Mouse (Mus musculus) kidney, postnatal 36 days (tissue): Measurements from ENCODE around the gene Ccser1.

Experiments used
- DNase-seq, 2 experiments: peaks; one replicate each; pipeline ENCODE4 v3.0.0; 2021 to 2022; ENCODE audit warnings: mixed read lengths in 2 of 2

Gene Ccser1

DNA sequence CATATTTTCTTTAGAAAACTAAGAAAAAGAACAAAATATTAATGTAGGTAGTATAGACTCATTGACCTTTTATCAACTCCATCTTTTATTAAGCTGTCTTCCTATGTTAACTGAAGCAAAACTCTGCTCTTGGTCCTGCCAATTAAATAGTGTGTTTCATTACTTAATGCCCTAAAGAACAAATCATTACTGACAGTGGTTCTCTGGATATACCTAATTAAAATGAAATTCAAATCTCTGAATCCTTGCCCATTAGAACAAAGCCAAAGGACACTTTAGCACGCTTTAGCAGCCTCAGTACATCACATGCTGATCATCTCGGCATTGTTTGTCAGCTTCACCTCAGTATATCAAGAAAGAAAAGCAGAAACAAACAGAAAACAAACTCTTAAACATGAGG, 952.4 kb downstream of the Ccser1 start:
- DNase-seq = no peak

DNA sequence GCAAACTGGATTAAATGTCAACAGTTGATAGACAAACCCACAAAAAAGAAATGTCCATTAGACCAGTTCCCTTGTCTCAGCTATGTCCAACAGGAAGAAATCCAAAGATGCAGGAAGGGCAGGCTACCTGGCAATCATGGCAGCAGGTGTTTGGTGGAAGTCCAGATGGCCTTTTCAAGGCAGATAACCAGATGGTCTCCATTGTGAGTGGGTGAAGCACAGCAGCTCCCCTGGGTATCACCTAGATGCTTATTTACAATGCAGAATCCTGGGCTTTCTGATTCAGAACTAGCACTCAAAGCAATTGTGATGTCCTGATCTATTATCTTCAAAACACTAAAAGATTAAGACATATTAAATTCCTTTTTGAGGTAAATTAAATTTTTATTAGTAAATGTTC, 980.2 kb downstream of the Ccser1 start:
- no peak for DNase-seq

DNA sequence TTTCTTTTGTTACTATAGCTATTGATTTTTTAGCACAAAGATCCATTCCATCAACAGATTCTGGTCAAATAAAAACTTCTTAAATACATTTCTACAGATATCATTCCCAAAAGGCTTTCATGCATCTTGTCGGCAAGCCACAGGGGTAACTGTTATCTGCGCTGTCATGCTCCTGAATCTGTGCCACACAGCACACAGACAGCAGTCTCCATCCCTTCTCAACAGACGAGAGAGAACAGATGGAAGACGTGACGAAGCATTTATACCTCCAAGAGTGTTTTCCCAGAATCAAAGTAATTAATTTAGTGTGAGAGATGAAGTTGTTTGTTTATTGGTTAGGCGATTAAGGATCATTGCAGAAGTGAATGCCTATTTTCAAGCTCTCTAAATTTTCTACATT, 982.5 kb downstream of the Ccser1 start:
- no peak for DNase-seq

DNA sequence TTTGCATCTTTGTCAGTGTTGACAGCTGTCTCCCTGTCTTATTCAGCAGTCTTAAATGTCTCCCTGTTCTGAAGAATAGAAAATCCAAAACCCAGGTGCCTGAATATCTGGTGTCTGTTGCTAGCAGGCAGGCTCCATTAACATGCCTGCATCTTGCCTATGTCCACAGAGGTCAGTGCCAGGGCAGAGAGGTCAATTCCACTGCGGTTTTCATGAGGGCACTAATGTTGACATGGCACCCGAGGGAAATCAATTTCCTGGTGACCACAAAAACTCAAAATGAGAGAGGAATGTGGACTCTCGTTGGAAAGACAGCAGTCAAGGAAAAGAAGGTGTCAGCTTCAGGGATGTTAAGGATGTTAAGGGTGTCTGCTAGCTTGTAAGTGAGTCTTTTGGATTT, 983.7 kb downstream of the Ccser1 start:
- DNase-seq = no peak

DNA sequence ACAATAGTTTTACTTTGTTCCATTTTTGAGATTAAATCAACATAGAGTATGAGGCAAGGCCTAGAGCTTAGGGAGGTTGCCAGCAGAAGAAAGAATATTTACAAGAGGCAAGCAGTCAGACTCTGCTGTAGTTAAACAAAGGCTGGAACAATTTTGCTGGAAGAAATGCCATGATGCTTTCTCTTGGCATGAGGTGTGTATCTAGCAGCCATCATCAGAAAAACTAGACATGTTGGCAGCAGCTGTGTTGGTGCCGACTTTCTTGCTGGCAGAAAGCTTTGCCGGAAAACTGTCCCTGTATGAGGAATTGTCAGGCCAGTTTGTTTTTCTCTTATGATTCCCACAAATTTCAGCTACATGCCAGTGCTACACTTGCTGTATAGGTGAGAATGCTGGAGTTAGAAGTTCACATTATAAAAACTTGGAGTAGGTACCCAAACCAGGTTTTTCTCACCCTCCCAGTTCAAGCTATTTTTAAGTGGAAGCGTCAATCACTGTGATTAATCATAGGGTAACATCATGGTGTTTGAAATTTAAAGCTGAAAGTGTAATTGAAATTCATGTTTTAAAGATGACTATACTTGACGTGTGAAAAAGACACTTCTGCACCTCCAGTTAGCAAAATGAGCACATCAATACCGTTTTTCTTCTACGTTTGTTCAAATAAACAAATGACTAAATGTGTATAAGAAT, 1016.5 kb downstream of the Ccser1 start:
- DNase-seq = no peak

DNA sequence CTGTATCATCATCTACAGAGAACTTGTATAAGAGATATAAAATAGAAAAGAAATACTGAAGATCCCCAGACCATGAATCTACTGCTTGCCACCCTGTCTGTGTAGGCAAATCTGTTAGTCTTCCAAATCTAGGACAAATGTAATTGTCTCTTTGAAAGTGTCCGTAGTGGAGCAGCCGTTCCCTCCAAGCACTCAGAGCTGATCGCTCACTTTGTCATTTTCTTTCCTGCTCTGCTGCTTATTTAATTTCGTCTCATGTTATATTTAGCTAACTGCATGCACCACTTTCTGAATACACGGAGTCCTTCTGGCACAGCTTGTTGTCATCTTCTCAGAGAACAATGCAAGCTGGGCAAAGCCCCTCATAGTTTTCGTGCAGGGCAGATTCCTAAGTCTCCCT, 1018.6 kb downstream of the Ccser1 start:
- no peak for DNase-seq

DNA sequence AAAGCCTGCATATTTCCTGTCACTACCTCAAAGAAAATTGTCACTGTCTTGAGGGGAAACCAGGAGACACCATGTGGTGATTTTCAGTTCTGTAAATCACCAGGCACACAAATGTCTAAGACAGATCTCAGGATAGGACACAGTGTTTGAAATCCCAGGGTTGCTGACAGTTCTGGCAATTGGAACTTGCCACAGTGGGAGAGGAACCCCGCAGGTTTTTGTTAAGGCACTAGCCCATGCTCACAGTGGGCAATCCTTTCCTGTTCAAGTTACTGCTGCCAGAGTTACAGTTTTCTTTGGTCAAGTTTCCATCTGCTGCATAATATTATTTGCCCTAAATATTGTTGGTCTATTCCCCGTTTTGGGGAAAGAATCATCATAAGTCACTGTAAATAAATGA, 1024.9 kb downstream of the Ccser1 start:
- no peak for DNase-seq

DNA sequence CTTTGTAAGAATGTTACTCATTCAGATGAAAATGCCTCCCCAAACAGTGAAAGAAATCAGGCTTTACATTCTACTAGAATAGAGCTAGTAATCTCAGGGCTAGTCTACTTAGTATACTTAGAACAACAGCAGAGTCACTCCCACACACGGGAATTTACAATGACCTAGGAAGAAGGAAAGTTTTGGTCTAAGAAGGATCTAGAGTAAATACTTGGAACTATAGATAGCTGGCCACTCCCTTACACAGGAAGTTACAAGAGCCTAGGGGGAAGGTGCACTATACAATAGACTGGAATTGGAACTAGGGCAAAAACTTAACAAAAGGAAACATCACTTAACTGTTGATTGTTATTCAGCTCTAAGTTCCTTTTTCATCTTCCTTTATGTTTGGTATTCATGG, 1041.7 kb downstream of the Ccser1 start:
- DNase-seq = no peak

DNA sequence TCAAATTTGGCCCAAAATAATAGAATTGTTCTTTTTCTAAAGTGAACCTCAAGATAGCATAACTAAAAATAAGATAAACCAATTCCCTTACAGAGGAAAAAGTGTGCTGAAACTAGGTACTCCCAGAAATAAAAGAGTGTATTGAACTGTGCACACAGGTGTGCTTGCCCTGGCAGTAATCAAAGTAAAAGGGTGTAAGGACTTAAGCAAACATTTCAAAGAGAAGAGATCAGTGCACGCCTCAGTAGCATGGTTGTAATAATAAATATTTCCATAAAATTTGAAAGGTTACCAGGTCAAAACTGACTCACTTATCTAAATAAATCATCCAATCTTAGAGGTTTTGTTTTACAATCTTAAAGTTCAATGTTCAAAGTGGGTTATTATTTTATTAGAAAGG, 1083.8 kb downstream of the Ccser1 start:
- DNase-seq = no peak

DNA sequence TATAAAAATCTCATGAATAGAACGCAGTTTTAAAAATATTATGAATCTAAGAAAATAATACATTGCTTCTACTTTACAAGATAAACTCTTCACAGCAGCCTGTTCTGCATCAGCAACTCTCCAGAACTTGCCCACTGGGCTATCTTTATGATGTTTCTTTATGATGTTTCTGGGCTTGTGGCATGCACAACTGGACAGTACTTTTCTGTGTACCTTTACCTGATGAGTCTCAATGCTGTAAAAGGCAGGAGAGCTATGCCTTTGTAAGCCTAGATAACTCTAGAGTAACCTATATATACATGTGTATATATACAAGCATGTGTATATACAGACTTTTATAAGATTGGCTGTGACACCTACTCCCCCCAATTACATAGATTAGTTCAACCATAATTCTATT, 1084.4 kb downstream of the Ccser1 start:
- no peak for DNase-seq

DNA sequence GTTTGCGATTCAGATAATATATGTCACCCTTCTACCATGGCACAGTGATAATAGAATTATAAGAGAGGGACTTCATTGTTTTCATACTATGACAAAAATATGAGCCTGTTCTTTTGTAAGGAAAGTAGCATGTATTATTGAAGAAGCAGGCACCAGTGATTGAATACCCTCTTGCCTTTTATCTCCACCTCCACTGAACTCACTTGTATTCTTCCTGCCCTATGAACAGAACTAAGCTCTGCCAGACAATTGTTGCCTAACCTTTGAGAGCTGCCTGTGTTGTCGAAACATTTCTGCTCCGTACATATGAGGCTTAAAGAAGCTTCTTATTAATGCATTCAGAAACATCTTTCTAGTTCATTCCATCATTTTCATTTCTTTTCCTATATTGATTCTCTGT, 1101.1 kb downstream of the Ccser1 start:
- no peak for DNase-seq

DNA sequence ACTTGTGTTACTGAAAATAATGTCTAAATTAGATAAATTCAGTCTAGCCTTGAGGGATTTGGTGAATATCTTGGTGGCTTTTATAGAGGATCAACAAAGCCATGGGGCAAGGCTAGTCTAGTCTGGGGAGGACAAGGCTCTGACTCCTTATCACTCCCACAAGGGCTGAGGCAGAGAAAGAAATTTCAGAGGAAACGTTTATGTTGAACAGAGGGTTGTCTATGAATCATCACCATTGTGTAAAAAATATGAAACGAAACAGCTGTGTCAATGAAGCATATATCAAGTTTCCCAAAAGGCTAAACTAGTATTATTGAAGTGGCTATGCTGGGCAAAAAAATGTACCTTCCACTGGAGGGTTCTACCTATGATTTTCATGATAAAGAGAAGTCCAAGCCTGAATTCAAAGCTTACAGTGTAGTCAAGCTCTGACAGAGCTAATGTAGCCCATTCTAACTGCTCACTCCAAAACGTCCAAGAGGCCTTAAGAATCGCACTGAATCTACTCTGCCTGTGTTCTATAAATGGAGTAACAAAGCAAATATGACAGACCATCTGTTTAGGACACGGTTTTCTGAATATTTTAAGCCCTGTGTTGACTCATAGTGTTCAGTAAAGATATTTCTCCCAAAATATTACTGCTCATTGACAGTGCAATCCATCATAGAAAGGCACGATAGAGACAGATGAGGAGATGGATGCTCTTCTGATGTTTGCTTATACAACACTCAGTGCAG, 1121.6 kb downstream of the Ccser1 start:
- DNase-seq = no peak

DNA sequence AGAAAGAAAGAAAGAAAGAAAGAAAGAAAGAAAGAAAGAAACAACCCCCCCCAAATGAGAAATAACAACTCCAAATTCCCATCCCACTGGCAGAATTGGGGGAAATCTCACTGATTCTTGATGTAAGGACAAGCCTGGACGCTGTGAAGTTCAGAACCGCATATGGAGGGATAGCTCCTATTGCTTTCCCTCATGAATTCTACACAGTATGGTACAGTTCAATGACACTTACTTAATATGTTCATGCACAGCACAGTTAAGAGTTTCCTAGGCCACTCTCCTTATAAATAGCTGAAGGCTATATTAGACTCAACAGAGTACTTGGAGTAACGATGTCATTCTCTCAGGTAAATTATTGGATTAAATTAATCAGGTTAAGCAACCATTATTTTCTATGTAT, 1138.5 kb downstream of the Ccser1 start:
- no peak for DNase-seq

DNA sequence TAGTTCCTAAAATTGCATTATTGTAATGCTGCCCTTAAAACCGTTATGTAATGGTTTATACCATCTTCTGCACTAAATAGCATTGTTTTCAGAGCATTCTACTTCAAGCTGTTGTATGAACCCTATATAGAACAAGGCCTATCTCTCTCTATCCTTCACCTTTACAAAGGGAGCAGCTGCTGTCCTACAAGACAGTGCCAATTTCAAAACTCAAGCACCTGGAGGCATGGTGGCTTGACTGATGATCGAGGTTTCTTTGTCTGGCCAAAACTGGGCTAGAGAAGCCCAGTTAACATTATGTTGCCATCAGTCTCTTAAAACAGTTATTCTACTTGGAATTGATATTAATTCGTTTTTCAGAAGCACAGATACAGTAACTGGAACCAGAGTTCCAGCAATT, 1160.2 kb downstream of the Ccser1 start:
- DNase-seq = no peak

DNA sequence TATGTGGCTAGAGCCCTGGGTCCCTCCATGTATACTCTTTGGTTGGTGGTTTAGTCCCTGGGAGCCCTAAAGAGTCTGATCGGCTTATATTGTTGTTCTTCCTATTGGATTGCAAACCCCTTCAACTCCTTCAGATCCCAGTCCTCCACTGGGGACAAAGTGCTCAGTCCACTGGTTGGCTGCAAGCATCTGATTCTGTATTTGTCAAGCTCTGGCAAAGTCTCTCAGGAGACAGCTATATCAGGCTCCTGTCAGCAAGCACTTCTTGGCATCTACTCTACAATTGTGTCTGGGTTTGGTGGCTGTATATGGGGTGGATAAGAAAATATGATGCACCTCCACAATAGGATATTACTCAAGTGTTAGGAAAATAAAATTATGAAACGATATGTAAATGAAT, 1187.7 kb downstream of the Ccser1 start:
- DNase-seq = no peak
